Mouse (Mus musculus): ENCODE results near the gene 1700025C18Rik. TPM values are rescaled to one million over a fixed set of nuclear protein-coding genes. Genes with fewer than 3 reads are reported as not detected.

1700025C18Rik gene
- not detected for total RNA-seq (2021)
- long read RNA-seq, experiment 1, result 0 reads
- long read RNA-seq, experiment 2, result 0 reads

GRCm38 (mm10) chr2:165090650-165091049, at the start of gene 1700025C18Rik:
Gene 1700025C18Rik (minus strand): TSS chr2:165090750.
- intact Hi-C loops (cut with DNase I), result no loop called here
- no peak for DNase-seq

GRCm38 (mm10) chr2:165136049-165136448, 45.5 kb upstream of the 1700025C18Rik start:
- no peak for DNase-seq
- intact Hi-C loops (cut with DNase I), result no loop called here

GRCm38 (mm10) chr2:165133566-165133965, 43.0 kb upstream of the 1700025C18Rik start:
- no peak for DNase-seq
- intact Hi-C loops (cut with DNase I), result no loop called here

GRCm38 (mm10) chr2:165131428-165131827, 40.9 kb upstream of the 1700025C18Rik start:
- intact Hi-C loops (cut with DNase I), result no loop called here
- DNase-seq, result no peak

- intact Hi-C loops (cut with DNase I), result no loop called here
- DNase-seq, result no peak
These were observed 38.6 kb upstream of the 1700025C18Rik start for GRCm38 (mm10) chr2:165129189-165129588.

- intact Hi-C loops (cut with DNase I), result no loop called here
- no peak for DNase-seq
These were observed 36.5 kb upstream of the 1700025C18Rik start for GRCm38 (mm10) chr2:165126896-165127562.

GRCm38 (mm10) chr2:165121206-165121840, 30.8 kb upstream of the 1700025C18Rik start:
- intact Hi-C loops (cut with DNase I), result no loop called here
- DNase-seq, result no peak

GRCm38 (mm10) chr2:165120765-165121164, 30.2 kb upstream of the 1700025C18Rik start:
- intact Hi-C loops (cut with DNase I), result no loop called here

GRCm38 (mm10) chr2:165113733-165114132, 23.2 kb upstream of the 1700025C18Rik start:
- no peak for DNase-seq

More at GRCm38 (mm10) chr2:165120765-165121164, 30.2 kb upstream of the 1700025C18Rik start:
- no peak for DNase-seq

GRCm38 (mm10) chr2:165112149-165112548, 21.6 kb upstream of the 1700025C18Rik start:
- intact Hi-C loops (cut with DNase I), result loop anchor here (2.0 to 5.0 kb wide), 2 partner anchors 37 to 150 kb away; partner anchors contain the start of gene Slc12a5
- DNase-seq, result peak; percentile 91 to 93

More at GRCm38 (mm10) chr2:165113733-165114132, 23.2 kb upstream of the 1700025C18Rik start:
- intact Hi-C loops (cut with DNase I), result loop anchor here (2.0 to 5.0 kb wide), 2 partner anchors 39 to 151 kb away; partner anchors contain the start of gene Slc12a5

GRCm38 (mm10) chr2:165106585-165106984, 16.0 kb upstream of the 1700025C18Rik start:
- intact Hi-C loops (cut with DNase I), result no loop called here
- no peak for DNase-seq

- intact Hi-C loops (cut with DNase I), result no loop called here
- no peak for DNase-seq
These were observed 15.0 kb upstream of the 1700025C18Rik start for GRCm38 (mm10) chr2:165105513-165106079.

GRCm38 (mm10) chr2:165102920-165103319, 12.4 kb upstream of the 1700025C18Rik start:
- intact Hi-C loops (cut with DNase I), result no loop called here
- DNase-seq, result no peak

- intact Hi-C loops (cut with DNase I), result no loop called here
These were observed 10.2 kb upstream of the 1700025C18Rik start for GRCm38 (mm10) chr2:165100749-165101148.

GRCm38 (mm10) chr2:165098861-165099260, 8.3 kb upstream of the 1700025C18Rik start:
- peak in 1 of 2 experiments; percentile 20 for DNase-seq
- intact Hi-C loops (cut with DNase I), result no loop called here

More at GRCm38 (mm10) chr2:165100749-165101148, 10.2 kb upstream of the 1700025C18Rik start:
- no peak for DNase-seq

GRCm38 (mm10) chr2:165096367-165096766, 5.8 kb upstream of the 1700025C18Rik start:
- DNase-seq, result no peak
- intact Hi-C loops (cut with DNase I), result no loop called here

- intact Hi-C loops (cut with DNase I), result no loop called here
These were observed 1.8 kb upstream of the 1700025C18Rik start for GRCm38 (mm10) chr2:165092393-165092792.

GRCm38 (mm10) chr2:165091433-165091965, 949 bp upstream of the 1700025C18Rik start:
- DNase-seq, result no peak
- intact Hi-C loops (cut with DNase I), result no loop called here

More at GRCm38 (mm10) chr2:165092393-165092792, 1.8 kb upstream of the 1700025C18Rik start:
- DNase-seq, result no peak

- intact Hi-C loops (cut with DNase I), result no loop called here
- DNase-seq, result no peak
These were observed 1.1 kb downstream of the 1700025C18Rik start for GRCm38 (mm10) chr2:165089470-165089869.

GRCm38 (mm10) chr2:165086634-165087033, 3.9 kb downstream of the 1700025C18Rik start:
- intact Hi-C loops (cut with DNase I), result no loop called here
- no peak for DNase-seq

GRCm38 (mm10) chr2:165081257-165081656, 9.3 kb downstream of the 1700025C18Rik start:
- intact Hi-C loops (cut with DNase I), result no loop called here
- no peak for DNase-seq
